ENCODE assay signal across 8 mouse cellular contexts in genomic region chr9:66059583-66060307, GRCm38 (mm10). TPM values are rescaled to one million over a fixed set of nuclear protein-coding genes. Genes with fewer than 3 reads are reported as not detected.
DNase-seq lines count a peak whose midpoint lies in the region; ATAC-seq and TF ChIP-seq lines count a peak whose summit lies in the region.

Gene Ppib, plus strand, starts transcription at chr9:66060222.

- ATAC-seq in forebrain, postnatal 0 days, result peak; percentile 99
- ATAC-seq in lung, embryonic 15.5 days (ENCODE audit: borderline replicate concordance, extremely low read depth, low FRiP score, low TSS enrichment), result peak; percentile 99

- H3K4me3 ChIP-seq in MEL (ENCODE audit: control insufficient read depth in 1 of 2, insufficient read depth in 1 of 2, low read depth in 2 of 2, low read length in 2 of 2), result peak within 1 kb of the TSS; percentile 91 to 97
- peak within 1 kb of the TSS; percentile 86 for H3K4me3 ChIP-seq in cerebellum, adult 2 months (replicated peaks; ENCODE audit: insufficient read depth, low read depth, low read length)
- peak within 1 kb of the TSS; percentile 85 for H3K4me3 ChIP-seq in forebrain, postnatal 0 days (ENCODE audit: low read depth, low read length)
- H3K4me3 ChIP-seq in lung, embryonic 15.5 days, result peak within 1 kb of the TSS; percentile 78

- peak within 1 kb of the TSS; percentile 58 for H3K27ac ChIP-seq in MEL (ENCODE audit: control insufficient read depth, low read depth, low read length)
- peak within 1 kb of the TSS; percentile 72 for H3K27ac ChIP-seq in cerebellum, adult 2 months (ENCODE audit: insufficient read depth, low read length)
- H3K27ac ChIP-seq in forebrain, postnatal 0 days (ENCODE audit: low read depth, low read length), result peak within 1 kb of the TSS; percentile 92
- H3K27ac ChIP-seq in lung, embryonic 15.5 days, result peak within 1 kb of the TSS; percentile 72

- no peaks in the 10 kb centered on the region for H3K9me3 ChIP-seq in MEL (replicated peaks; ENCODE audit: insufficient read depth, low read length)
- H3K9me3 ChIP-seq in forebrain, postnatal 0 days (ENCODE audit: low read length), result no peaks in the 10 kb centered on the region
- H3K9me3 ChIP-seq in lung, embryonic 15.5 days, result no peaks in the 10 kb centered on the region

- TF ChIP-seq RAD21 in MEL (IDR thresholded peaks at IDR 0.05; ENCODE audit: low read depth, low read length), result no peak

- DNase-seq in MEL (ENCODE audit: low read depth, low spot score), result peak; percentile 98
- DNase-seq in cerebellum, adult 2 months, result peak; percentile 97 to 99
- DNase-seq in forebrain, postnatal 0 days, result peak; percentile 98
- peak; percentile 98 for DNase-seq in heart, postnatal 4 days
- peak; percentile 96 to 98 for DNase-seq in layer of hippocampus, adult 8-10 months (ENCODE audit: low spot score in 2 of 2)
- DNase-seq in ovary, adult 18-20 months (ENCODE audit: low spot score), result peak; percentile 96
- peak; percentile 97 for DNase-seq in thymus, postnatal 0 days (ENCODE audit: low spot score)

- peak within 1 kb of the TSS; percentile 78 for H3K4me2 ChIP-seq in forebrain, postnatal 0 days (ENCODE audit: low read depth)
- peak within 1 kb of the TSS; percentile 65 for H3K4me2 ChIP-seq in lung, embryonic 15.5 days

- under 1% methylated on average over 51 of the region's 51 CpGs for WGBS in cerebellum, adult 2 months
- WGBS in forebrain, postnatal 0 days, result under 1% methylated on average over 50 of the region's 51 CpGs
- WGBS in lung, embryonic 15.5 days, result 1% methylated on average over 51 of the region's 51 CpGs

- peak within 1 kb of the TSS; percentile 90 for H3K9ac ChIP-seq in MEL (ENCODE audit: control insufficient read depth, low read depth, low read length, poor library complexity, severe bottlenecking)
- H3K9ac ChIP-seq in forebrain, postnatal 0 days, result peak within 1 kb of the TSS; percentile 93
- H3K9ac ChIP-seq in lung, embryonic 15.5 days, result peak within 1 kb of the TSS; percentile 81

- H3K36me3 ChIP-seq in MEL (ENCODE audit: control insufficient read depth in 1 of 2, insufficient read depth in 2 of 2, low read length in 2 of 2), result peaks cover 8 to 9% of the 10 kb centered on the region in 2 experiments
- H3K36me3 ChIP-seq in forebrain, postnatal 0 days (ENCODE audit: insufficient read depth), result peaks cover 21% of the 10 kb centered on the region
- peaks cover 23% of the 10 kb centered on the region for H3K36me3 ChIP-seq in lung, embryonic 15.5 days

- TF ChIP-seq CTCF in MEL (IDR thresholded peaks at IDR 0.05 in 2 of 3, conservative IDR thresholded peaks at IDR 0.05 in 1 of 3; ENCODE audit: control insufficient read depth in 1 of 3, insufficient read depth in 1 of 3, low read depth in 2 of 3, low read length in 3 of 3, poor library complexity in 1 of 3, severe bottlenecking in 1 of 3), result no peak
- TF ChIP-seq CTCF in cerebellum, adult 2 months (IDR thresholded peaks at IDR 0.05; ENCODE audit: borderline replicate concordance, insufficient read depth, low read depth, low read length), result no peak
- TF ChIP-seq CTCF in forebrain, postnatal 0 days (IDR thresholded peaks at IDR 0.05; ENCODE audit: low read depth), result peak; percentile 51

- peak; percentile 83 to 93; a peak in 3 of 4 replicates for TF ChIP-seq POLR2A in MEL (IDR thresholded peaks at IDR 0.05; ENCODE audit: control insufficient read depth in 1 of 2, insufficient read depth in 1 of 2, low read depth in 1 of 2, low read length in 2 of 2, poor library complexity in 1 of 2)
- peak; percentile 95 for TF ChIP-seq POLR2A in cerebellum, adult 2 months (IDR thresholded peaks at IDR 0.05; ENCODE audit: borderline replicate concordance, insufficient read depth, low read length)

- TF ChIP-seq EP300 in MEL (IDR thresholded peaks at IDR 0.05; ENCODE audit: low read depth in 1 of 2, low read length in 2 of 2), result peak in 1 of 2 experiments; percentile 48; a peak in 1 of 4 replicates

- peaks cover 3 to 7% of the 10 kb centered on the region in 2 experiments; a peak in 3 of 4 replicates for H3K4me1 ChIP-seq in MEL (ENCODE audit: control insufficient read depth in 1 of 2, insufficient read depth in 2 of 2, low read length in 2 of 2)
- no peaks in the 10 kb centered on the region for H3K4me1 ChIP-seq in cerebellum, adult 2 months (ENCODE audit: control insufficient read depth, insufficient read depth, low read length)
- H3K4me1 ChIP-seq in forebrain, postnatal 0 days (ENCODE audit: insufficient read depth), result peaks cover 16% of the 10 kb centered on the region
- H3K4me1 ChIP-seq in lung, embryonic 15.5 days, result peaks cover 10% of the 10 kb centered on the region

- no peaks in the 10 kb centered on the region for H3K27me3 ChIP-seq in MEL (ENCODE audit: control insufficient read depth in 1 of 2, insufficient read depth in 2 of 2, low read length in 2 of 2)
- no peaks in the 10 kb centered on the region for H3K27me3 ChIP-seq in cerebellum, adult 2 months (ENCODE audit: control insufficient read depth, insufficient read depth, low read length)
- no peaks in the 10 kb centered on the region for H3K27me3 ChIP-seq in forebrain, postnatal 0 days (ENCODE audit: insufficient read depth, low read length)
- no peaks in the 10 kb centered on the region for H3K27me3 ChIP-seq in lung, embryonic 15.5 days

- peaks cover 14% of the 10 kb centered on the region for H3K79me2 ChIP-seq in MEL (ENCODE audit: control insufficient read depth, insufficient read depth, low read length, poor library complexity)

TF ChIP-seq in MEL, 35 proteins besides CTCF, POLR2A, EP300 and RAD21 (continues in another document):
- TF ChIP-seq MAFK (IDR thresholded peaks at IDR 0.05; ENCODE audit: borderline replicate concordance, low read depth, low read length) (no peak), JUND (IDR thresholded peaks at IDR 0.05; ENCODE audit: low read depth, low read length) (no peak), CHD2 (IDR thresholded peaks at IDR 0.05; ENCODE audit: low read length) (peak; percentile 40), UBTF (IDR thresholded peaks at IDR 0.05; ENCODE audit: borderline replicate concordance, insufficient read depth, low read depth, low read length) (0 out of 2 replicates have a peak, but pooled peaks have one; percentile 37), ELF1 (IDR thresholded peaks at IDR 0.05; ENCODE audit: low read depth, low read length) (peak; percentile 60; the same call in 1 of the 2 replicates), MXI1 (IDR thresholded peaks at IDR 0.05; ENCODE audit: low read depth, low read length) (peak; percentile 95), BHLHE40 (IDR thresholded peaks at IDR 0.05; ENCODE audit: borderline replicate concordance, low read depth, low read length) (peak; percentile 19; the same call in 1 of the 2 replicates), ZNF384 (IDR thresholded peaks at IDR 0.05; ENCODE audit: low read depth, low read length) (no peak), NRF1 (IDR thresholded peaks at IDR 0.05; ENCODE audit: insufficient read depth, low read depth, low read length, poor library complexity, severe bottlenecking) (peak; percentile 76), TAL1 (IDR thresholded peaks at IDR 0.05; ENCODE audit: low read length) (no peak), SMC3 (IDR thresholded peaks at IDR 0.05; ENCODE audit: low read depth, low read length) (no peak), ZKSCAN1 (IDR thresholded peaks at IDR 0.05; ENCODE audit: low read depth, low read length) (no peak), KAT2A (conservative IDR thresholded peaks at IDR 0.05; ENCODE audit: low read depth, low read length) (peak; percentile 64), TCF12 (IDR thresholded peaks at IDR 0.05; ENCODE audit: low read depth, low read length) (no peak; the same call in none of the 2 replicates), GATA1 (IDR thresholded peaks at IDR 0.05; ENCODE audit: low read depth, low read length) (no peak), POLR2AphosphoS5 (IDR thresholded peaks at IDR 0.05; ENCODE audit: borderline replicate concordance, low read depth, low read length) (no peak), SIN3A (IDR thresholded peaks at IDR 0.05; ENCODE audit: low read length) (peak; percentile 85), GABPA (IDR thresholded peaks at IDR 0.05; ENCODE audit: low read depth, low read length) (no peak), MAZ (IDR thresholded peaks at IDR 0.05; ENCODE audit: low read depth, low read length) (no peak), CHD1 (IDR thresholded peaks at IDR 0.05; ENCODE audit: low read depth, low read length) (peak; percentile 92), MYB (IDR thresholded peaks at IDR 0.05; ENCODE audit: low read depth, low read length) (no peak), E2F4 (IDR thresholded peaks at IDR 0.05; ENCODE audit: borderline replicate concordance, low read depth, low read length) (peak; percentile 40; the same call in 1 of the 2 replicates), RCOR1 (IDR thresholded peaks at IDR 0.05; ENCODE audit: low read depth, low read length) (no peak), ETS1 (IDR thresholded peaks at IDR 0.05; ENCODE audit: low read depth, low read length) (peak; percentile 46; the same call in 1 of the 2 replicates), MYC (IDR thresholded peaks at IDR 0.05; ENCODE audit: low read depth, low read length) (peak; percentile 81; the same call in 1 of the 2 replicates), POLR2AphosphoS2 (IDR thresholded peaks at IDR 0.05; ENCODE audit: low read length) (peak; percentile 62; the same call in 1 of the 2 replicates), MAX (IDR thresholded peaks at IDR 0.05; ENCODE audit: low read length) (peak; percentile 90), USF1 (IDR thresholded peaks at IDR 0.05; ENCODE audit: low read depth, low read length) (peak; percentile 57), ZMIZ1 (IDR thresholded peaks at IDR 0.05; ENCODE audit: low read depth, low read length) (peak; percentile 80), NELFE (IDR thresholded peaks at IDR 0.05; ENCODE audit: low read depth, low read length) (peak; percentile 93), HCFC1 (IDR thresholded peaks at IDR 0.05; ENCODE audit: low read depth, low read length) (peak; percentile 93), ZC3H11A (IDR thresholded peaks at IDR 0.05; ENCODE audit: low read depth, low read length) (no peak)

RNA-seq across cellular contexts. Expression of gene Ppib, which starts in this region (rescaled TPM):
- total RNA-seq in MEL (2012; rRNA removed), result 413 and 419 TPM in 2 replicates
- 100 to 1,000 TPM in 1 of 2 experiments, not detected in 1; 291 TPM for polyA plus RNA-seq in MEL (2012; ENCODE audit: insufficient read depth in 1 of 2, insufficient read length in 2 of 2, low read depth in 1 of 2, low replicate concordance in 2 of 2, missing spikeins in 1 of 2)
- 223 and 230 TPM in 2 replicates for polyA plus RNA-seq in cerebellum, adult 2 months (2012; rRNA removed)
- total RNA-seq in forebrain, postnatal 0 days (2014; rRNA removed), result 297 and 350 TPM in 2 replicates
- polyA plus RNA-seq in forebrain, postnatal 0 days (2015; fragmentation: Nextera tagmentation; extraction: Ambion mirVana), result 350 and 413 TPM in 2 replicates
- total RNA-seq in heart, postnatal 4 days (2021), result 100 to 1,000 TPM; 284 to 297 TPM
- total RNA-seq in layer of hippocampus, adult 8-10 months (2022), result 100 to 1,000 TPM; 174 to 209 (median 191) TPM
- 655 and 682 TPM in 2 replicates for polyA plus RNA-seq in lung, embryonic 15.5 days (2015; fragmentation: Nextera tagmentation; extraction: Ambion mirVana)
- polyA plus RNA-seq in thymus, postnatal 0 days (2015; fragmentation: Nextera tagmentation; extraction: Ambion mirVana), result 344 and 384 TPM in 2 replicates

Comparison
In these comparisons a context has a peak if more than half of its experiments do, and no peak if none do; other contexts are left out.
1. Peak in every context shown above with its lines: DNase-seq, ATAC-seq, H3K4me3 ChIP-seq and H3K27ac ChIP-seq.